Mouse (Mus musculus) C2C12 (cell line): ENCODE measurements around the gene Mall. TPM values are rescaled to one million over a fixed set of nuclear protein-coding genes. Genes with fewer than 3 reads are reported as not detected.

Experiments
- H3K27me3 ChIP-seq: one replicate; pipeline ENCODE4 v1.6.1; 2011; ENCODE audit not compliant: control insufficient read depth, insufficient read depth, insufficient read length
- H3K36me3 ChIP-seq: one replicate; pipeline ENCODE4 v1.6.1; 2011; ENCODE audit not compliant: control insufficient read depth, insufficient read depth
- H3K4me3 ChIP-seq: one replicate; pipeline ENCODE4 v1.5.1; 2011; ENCODE audit warnings: mild to moderate bottlenecking, control low read depth; ENCODE audit not compliant: poor library complexity, insufficient read depth, severe bottlenecking
- H3K79me2 ChIP-seq: one replicate; pipeline ENCODE4 v1.6.1; 2011; ENCODE audit not compliant: control insufficient read depth, insufficient read depth
- H3K79me3 ChIP-seq: one replicate; pipeline ENCODE4 v1.6.1; 2011; ENCODE audit warnings: low read depth, control low read depth
- H3ac ChIP-seq: one replicate; pipeline ENCODE3; 2011; ENCODE audit warnings: low read depth; ENCODE audit not compliant: control insufficient read depth, insufficient read length
- CEBPB ChIP-seq: IDR thresholded peaks from one replicate; pipeline ENCODE4 v1.6.1; 2011; ENCODE audit warnings: low read depth, mild to moderate bottlenecking, control low read depth, moderate library complexity
- CTCF ChIP-seq: IDR thresholded peaks from one replicate; pipeline ENCODE4 v1.5.1; 2011; ENCODE audit not compliant: control insufficient read depth, insufficient read depth, insufficient read length
- FOSL1 ChIP-seq: IDR thresholded peaks from one replicate; pipeline ENCODE4 v1.8.0; 2011; ENCODE audit warnings: mild to moderate bottlenecking, low read length; ENCODE audit not compliant: poor library complexity, insufficient read depth, severe bottlenecking
- MAX ChIP-seq: IDR thresholded peaks from one replicate; pipeline ENCODE4 v1.6.1; 2011; ENCODE audit warnings: mild to moderate bottlenecking, control low read depth
- MYOD1 ChIP-seq: IDR thresholded peaks from one replicate; pipeline ENCODE4 v1.6.1; 2011; ENCODE audit warnings: low read depth; ENCODE audit not compliant: control insufficient read depth, insufficient read length
- MYOG ChIP-seq: IDR thresholded peaks from one replicate; pipeline ENCODE4 v1.6.1; 2011; ENCODE audit not compliant: control insufficient read depth, insufficient read length; ENCODE audit errors: extremely low read depth
- USF1 ChIP-seq: IDR thresholded peaks from one replicate; pipeline ENCODE4 v1.6.1; 2011; ENCODE audit warnings: low read depth, mild to moderate bottlenecking, control low read depth, moderate library complexity
- long read RNA-seq, 2 experiments: library from polyadenylated mRNA; unstranded; transcript quantifications; one replicate each; pipeline ENCODE4 v2.0.0; 2019 to 2020
- polyA plus RNA-seq: library from polyadenylated mRNA; unstranded; fragments of >200 nt; fragmentation: generic; extraction: Trizol; gene quantifications from one replicate; pipeline ENCODE4 v1.2.1, GENCODE M21; 2012; ENCODE audit warnings: missing spikeins

The Mall gene
- polyA plus RNA-seq: not detected
- long read RNA-seq, experiment 1: 0 reads
- long read RNA-seq, experiment 2: 0 reads

GRCm38 (mm10) chr2:127729671-127730070 is at the start of gene Mall:
Gene Mall (minus strand): TSS chr2:127729932.
- TF ChIP-seq CEBPB (no peak), MYOD1 (no peak), CTCF (no peak), MYOG (no peak), USF1 (no peak), FOSL1 (no peak), MAX (no peak)
- H3K36me3 ChIP-seq: no peaks in the 10 kb centered on the region
- no peak within 1 kb of the TSS for H3ac ChIP-seq
- no peak within 1 kb of the TSS for H3K4me3 ChIP-seq
- no peaks in the 10 kb centered on the region for H3K79me2 ChIP-seq
- H3K27me3 ChIP-seq: peaks cover 3% of the 10 kb centered on the region
- no peaks in the 10 kb centered on the region for H3K79me3 ChIP-seq

DNA sequence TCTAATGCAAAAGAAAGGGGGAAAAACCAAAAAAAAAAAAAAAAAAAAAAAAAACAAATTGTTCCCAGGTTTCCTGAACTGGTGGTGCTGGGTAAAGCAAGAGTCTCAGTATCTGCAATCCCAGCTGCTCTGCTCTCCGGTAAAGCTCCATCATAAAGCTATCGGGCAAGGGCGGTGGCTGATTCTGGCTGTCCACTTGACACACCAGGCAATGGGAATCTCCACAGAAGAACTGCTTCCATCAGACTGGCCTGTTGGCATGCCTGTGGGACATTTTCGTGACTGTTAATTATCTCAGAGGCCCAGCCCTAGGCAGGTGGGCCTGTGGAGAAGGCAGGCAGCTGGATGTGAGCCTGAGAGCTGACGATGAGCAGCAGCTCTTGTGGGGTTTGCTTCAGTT is 48.7 kb upstream of the Mall start:
- H3K79me2 ChIP-seq: no peaks in the 10 kb centered on the region
- H3K79me3 ChIP-seq: no peaks in the 10 kb centered on the region
- no peak overlapping the region for H3ac ChIP-seq
- peaks cover 18% of the 10 kb centered on the region for H3K36me3 ChIP-seq
- no peak for TF ChIP-seq CEBPB
- no peak for TF ChIP-seq FOSL1
- no peak for TF ChIP-seq USF1
- TF ChIP-seq MAX: no peak
- TF ChIP-seq MYOD1: no peak
- no peak for TF ChIP-seq CTCF
- TF ChIP-seq MYOG: no peak
- no peak overlapping the region for H3K4me3 ChIP-seq
- H3K27me3 ChIP-seq: no peaks in the 10 kb centered on the region

DNA sequence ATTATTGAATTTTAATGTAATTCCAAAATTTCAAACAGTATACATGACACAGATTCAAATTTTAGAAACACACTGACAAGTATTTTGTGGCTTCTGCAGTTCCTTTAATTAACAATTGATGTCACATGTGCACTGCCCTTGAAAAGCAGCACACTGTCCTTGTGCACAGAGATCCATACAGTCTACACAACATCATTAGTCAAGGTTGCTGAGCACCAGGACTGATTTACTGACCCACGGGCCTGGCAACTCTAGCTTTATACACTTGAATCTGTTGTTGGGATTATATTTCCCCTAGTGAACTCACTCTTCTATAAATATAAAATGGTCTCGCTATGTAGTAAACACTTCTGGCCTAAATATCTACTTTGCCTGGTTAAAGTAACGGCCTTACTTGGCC is 45.3 kb upstream of the Mall start:
- no peaks in the 10 kb centered on the region for H3K27me3 ChIP-seq
- no peak overlapping the region for H3K4me3 ChIP-seq
- no peaks in the 10 kb centered on the region for H3K79me2 ChIP-seq
- H3ac ChIP-seq: no peak overlapping the region
- no peaks in the 10 kb centered on the region for H3K79me3 ChIP-seq
- peaks cover 31% of the 10 kb centered on the region for H3K36me3 ChIP-seq
- TF ChIP-seq FOSL1 (no peak), CEBPB (no peak), MYOG (no peak), USF1 (no peak), MYOD1 (no peak), CTCF (no peak), MAX (no peak)

DNA sequence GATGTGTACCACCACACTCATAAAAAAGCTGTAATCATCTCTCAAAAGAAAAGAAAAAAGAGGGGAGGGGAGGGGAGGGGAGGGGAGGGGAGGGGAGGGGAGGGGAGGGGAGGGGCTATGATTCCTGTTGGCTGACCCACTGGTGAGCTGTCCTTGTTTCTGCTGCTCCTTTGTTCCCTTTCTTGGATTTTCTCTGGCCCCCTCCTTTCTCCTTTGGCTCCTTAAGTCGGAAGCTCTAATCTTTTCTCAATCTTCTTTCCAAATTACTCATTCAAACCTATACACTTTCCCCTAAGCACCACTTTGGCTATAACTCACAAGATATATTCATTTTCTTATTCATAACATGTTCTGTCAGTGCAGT is 44.8 kb upstream of the Mall start:
- H3K4me3 ChIP-seq: no peak overlapping the region
- TF ChIP-seq CEBPB (no peak), MYOD1 (no peak), USF1 (no peak), MAX (no peak), CTCF (no peak), MYOG (no peak), FOSL1 (no peak)
- peaks cover 29% of the 10 kb centered on the region for H3K36me3 ChIP-seq

GRCm38 (mm10) chr2:127773938-127774577 is 44.3 kb upstream of the Mall start:
- Histone ChIP-seq H3K36me3 (peaks cover 26% of the 10 kb centered on the region), H3ac (no peak overlapping the region), H3K27me3 (no peaks in the 10 kb centered on the region), H3K79me2 (no peaks in the 10 kb centered on the region), H3K79me3 (no peaks in the 10 kb centered on the region), H3K4me3 (no peak overlapping the region)
- no peak for TF ChIP-seq MYOD1
- no peak for TF ChIP-seq FOSL1
- TF ChIP-seq MAX: no peak
- TF ChIP-seq CTCF: no peak

More for the DNA sequence above, 44.8 kb upstream of the Mall start:
- no peak overlapping the region for H3ac ChIP-seq
- no peaks in the 10 kb centered on the region for H3K79me2 ChIP-seq
- H3K27me3 ChIP-seq: no peaks in the 10 kb centered on the region
- no peaks in the 10 kb centered on the region for H3K79me3 ChIP-seq

- Histone ChIP-seq H3K79me3 (no peaks in the 10 kb centered on the region), H3K4me3 (no peak overlapping the region), H3K79me2 (no peaks in the 10 kb centered on the region), H3ac (peak overlapping the region; percentile 37), H3K27me3 (no peaks in the 10 kb centered on the region), H3K36me3 (peaks cover 29% of the 10 kb centered on the region)
- TF ChIP-seq MYOD1: no peak
- peak; percentile 50 for TF ChIP-seq MAX
These were observed 31.9 kb upstream of the Mall start for GRCm38 (mm10) chr2:127761587-127761986.
